Mouse (Mus musculus): Measurements from ENCODE around the gene Sema6d. TPM values are rescaled to one million over a fixed set of nuclear protein-coding genes. Genes with fewer than 3 reads are reported as not detected.

The Sema6d gene
- polyA plus RNA-seq, 2 experiments from 2014 or later = 1.0 to 2.4 TPM

DNA sequence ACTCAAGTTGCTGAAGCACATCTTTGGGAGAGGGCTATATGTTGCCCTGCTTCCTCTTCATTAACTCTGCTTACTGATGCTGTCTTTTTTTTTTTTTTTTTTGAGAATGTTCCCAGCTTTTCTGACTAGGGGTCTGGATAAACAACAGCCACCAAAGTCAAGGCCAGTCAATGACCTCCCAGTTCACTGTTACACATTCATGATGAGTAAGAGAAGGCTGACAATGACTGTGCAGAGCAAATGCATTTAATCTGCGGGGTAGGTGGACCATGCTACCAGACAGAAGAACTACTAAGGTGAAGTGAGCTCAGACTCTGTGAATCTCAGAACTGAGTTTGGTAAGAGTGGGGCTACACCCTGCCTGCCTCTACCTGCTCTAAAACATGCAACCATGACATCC is 396.0 kb downstream of the Sema6d start:
- ATAC-seq = no peak

DNA sequence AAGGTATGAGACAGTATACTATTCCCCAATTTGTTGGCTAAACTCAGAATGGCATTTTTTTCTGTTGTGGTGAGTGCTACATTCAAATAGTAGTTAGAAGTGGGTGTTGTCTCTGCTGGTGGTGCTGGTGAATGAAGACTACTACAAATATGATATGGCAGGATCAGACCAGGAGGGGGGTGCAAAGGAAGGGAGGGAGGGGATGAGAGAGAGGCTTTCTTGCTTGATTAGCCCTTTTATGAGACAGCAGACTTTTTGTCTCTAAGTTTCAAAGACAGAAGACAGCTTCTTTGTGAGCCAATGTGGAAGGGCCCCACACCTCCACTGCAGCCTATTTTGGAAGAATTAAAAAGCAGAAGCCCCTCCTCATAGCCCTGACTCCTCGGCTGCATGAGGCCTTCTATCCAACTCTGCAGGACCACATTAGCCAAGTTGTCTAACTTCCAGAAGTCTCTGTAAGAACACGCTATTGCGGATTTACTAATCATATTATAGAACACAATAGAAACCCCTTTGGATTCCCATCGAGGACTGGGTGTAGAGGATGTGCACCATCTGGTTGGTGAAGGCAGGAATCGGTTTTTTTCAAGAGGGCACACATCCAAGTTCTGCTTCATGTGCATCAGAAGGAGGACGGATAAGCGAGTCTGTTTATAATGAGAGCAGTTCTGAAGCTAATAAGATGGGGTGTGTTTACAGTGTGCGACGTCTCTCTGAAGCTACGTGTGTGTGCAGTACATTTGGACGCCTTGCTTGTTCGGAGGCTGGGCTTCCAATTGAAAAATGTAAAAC is 400.4 kb downstream of the Sema6d start:
- ATAC-seq = no peak

DNA sequence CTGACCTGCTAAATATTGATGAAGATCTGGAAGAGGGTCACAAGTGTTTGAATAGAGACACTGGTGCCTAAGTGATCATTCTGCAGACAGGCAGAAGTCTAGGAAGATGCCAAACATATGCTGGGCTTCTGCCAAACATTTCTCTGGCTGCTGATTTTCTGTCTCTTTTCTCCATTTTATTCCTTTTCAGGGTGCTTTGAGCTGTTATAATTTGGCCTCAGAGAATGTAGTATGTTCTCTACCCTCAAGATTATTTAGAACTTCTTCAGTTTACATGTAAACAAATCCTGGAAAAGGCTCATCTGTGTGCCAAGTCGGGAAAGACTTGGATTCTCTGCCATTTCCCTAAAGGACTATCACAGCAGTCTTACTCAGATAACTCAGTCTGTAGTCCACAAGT is 406.0 kb downstream of the Sema6d start:
- no peak for ATAC-seq

DNA sequence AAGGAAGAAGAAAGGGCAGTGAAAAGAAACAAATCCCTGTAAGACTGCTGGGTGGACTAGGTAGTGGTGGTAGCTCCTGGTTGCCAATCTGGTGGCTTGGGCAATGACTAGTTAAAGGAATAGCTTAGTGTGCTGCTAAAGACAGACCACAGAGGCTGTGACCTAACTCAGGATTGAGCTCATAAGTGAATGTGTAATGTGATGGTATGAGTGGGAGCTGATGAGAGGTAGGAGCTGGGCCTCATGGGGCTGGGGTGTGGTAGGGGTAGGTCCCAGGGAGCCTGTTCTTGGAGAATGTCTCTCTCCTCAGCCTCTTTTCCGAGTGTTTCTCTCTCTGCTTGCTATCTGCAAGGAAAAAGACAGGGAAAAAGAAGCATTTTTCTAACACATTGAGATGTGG is 409.9 kb downstream of the Sema6d start:
- ATAC-seq = no peak

DNA sequence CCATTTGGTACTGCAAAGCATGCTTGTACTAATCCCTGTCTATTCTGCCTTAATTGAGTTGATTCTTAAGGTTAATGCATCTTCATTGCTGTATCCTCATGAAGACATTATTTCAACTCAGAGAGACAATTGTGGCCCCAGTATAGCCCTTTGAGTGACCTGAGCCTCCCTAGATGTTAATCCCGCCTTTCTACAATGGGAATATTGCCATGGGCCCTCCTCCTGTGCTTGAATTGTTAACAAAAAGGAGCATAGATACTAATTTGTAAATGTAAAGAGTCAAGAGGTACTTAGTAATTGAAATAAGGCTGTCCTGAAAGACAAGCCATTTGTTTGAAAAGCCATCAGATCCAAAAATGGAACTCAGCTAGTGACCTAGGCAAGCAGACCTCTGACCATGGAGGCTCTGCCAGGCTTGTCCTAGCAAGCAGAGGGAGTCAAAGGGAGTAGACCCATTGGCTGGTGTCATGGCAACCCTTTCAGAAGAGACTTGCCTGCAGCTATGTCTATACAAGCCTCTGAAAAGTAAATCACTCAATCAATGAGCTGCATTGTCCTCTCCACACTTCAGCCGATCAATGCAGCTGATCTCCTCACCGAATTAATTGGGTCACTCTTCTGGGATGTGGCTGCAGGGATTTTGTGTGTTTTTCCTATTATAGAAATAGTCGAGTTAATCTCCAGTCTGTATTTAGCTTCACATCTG is 416.2 kb downstream of the Sema6d start:
- ATAC-seq = no peak

DNA sequence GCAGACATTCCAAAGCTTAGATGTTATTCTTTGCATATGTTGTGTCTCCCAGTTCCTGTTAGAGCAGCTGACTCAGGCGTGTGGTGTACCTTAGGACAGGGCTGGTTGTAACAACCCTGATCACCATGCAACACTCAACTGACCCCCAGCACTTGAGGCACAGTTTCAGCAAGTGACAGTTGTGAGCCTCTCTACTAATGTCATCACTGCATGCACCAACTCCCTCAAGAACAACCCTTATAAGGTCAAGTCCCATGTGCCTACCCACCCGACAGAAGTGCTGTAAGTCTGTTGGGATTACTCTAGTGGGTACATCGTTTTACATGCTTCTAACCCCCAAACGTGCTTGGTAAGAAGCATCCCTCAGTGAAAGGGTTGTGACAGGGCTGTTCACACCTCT is 418.0 kb downstream of the Sema6d start:
- ATAC-seq = no peak

DNA sequence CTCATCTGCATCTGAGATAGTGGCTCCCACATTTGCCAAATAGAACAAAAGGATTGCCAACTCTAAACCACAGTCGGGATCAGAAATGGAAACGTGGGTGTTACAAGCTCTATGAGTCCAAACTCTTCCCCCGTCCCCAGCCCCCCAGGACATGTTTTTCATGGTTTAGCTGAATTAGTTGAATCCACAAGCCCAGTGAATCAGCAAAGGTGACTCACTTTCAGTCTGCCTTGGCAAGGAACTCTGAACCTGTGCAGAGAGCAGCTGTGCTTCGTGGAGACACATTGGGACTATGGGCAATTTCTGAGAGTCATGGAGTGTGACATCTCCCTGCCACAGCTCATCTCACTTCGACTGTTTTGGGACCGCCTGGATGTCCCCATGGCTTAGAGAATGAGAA is 419.7 kb downstream of the Sema6d start:
- ATAC-seq = no peak

DNA sequence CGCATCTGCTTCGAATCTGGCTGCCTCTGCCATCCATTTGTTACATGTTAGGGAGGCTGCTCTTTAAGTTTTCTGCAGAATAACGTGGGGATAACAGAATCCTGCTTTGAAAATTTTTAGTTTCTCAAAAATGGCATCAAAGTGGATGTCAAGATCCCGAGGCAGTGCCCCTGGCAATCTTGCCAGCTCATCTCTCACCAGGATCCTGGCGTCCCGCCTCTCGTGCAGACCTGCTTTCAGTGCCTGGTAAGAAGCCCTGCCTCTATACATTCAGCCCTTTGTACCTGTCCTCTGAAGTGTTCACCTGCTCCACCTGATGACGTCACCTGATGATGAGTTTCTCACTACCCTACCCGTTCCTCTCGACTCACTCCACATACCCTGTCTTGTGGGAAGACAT is 422.1 kb downstream of the Sema6d start:
- no peak for ATAC-seq

DNA sequence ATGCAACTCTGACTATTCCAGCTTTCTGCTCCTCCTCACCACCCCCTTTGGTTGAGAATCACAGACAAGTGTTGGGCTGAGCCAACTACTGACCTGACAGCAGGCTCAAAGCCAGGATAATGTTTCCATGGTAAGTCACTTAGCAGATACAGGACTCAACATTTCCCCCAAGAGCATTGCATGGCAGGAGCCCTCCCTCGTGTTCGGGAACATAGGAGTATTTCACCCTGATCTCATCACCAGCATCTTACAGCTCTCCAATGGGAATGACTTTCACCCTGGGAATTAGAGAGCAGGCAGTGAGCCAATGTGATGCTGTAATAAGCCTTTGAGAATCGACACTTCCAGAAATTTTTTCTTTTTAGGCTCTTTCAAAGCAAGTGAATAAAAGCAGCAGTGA is 432.7 kb downstream of the Sema6d start:
- ATAC-seq = no peak

DNA sequence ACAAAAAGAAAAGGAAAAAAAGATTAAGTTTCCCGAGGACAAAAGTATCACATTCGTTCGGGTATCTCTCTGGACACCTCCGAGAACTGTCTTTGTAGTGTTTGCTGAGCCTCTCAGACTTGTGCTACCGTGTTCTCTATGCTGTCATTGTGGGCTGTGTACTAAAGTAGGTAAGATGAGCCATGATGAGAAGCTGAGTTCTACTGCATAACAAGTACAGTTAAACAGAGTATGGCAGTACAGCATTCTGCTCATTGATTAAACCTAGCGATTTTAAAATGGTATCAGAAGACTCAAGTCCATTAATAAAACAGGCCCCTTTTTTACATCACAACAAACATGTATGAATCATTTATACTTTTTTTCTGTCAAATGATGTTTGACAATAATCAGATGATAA is 433.9 kb downstream of the Sema6d start:
- no peak for ATAC-seq

DNA sequence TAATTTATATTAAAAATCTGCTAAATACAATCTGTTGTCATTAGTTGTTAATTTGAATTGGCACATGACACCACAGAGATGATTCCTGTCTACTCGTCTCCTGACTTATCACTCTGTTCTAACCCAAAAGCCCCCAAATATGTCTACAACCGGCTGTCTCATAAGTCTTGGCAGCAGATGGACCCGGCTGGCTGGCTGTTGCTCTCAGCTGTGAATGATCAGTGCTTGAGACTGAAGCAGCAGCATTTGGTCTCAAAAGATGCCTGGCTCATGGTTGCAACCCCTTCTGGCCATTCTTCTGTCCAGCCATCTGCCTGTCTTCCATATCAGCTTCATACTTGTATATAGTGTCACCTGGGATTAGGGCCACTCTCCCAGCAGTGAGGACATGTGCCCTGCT is 434.4 kb downstream of the Sema6d start:
- ATAC-seq = no peak

DNA sequence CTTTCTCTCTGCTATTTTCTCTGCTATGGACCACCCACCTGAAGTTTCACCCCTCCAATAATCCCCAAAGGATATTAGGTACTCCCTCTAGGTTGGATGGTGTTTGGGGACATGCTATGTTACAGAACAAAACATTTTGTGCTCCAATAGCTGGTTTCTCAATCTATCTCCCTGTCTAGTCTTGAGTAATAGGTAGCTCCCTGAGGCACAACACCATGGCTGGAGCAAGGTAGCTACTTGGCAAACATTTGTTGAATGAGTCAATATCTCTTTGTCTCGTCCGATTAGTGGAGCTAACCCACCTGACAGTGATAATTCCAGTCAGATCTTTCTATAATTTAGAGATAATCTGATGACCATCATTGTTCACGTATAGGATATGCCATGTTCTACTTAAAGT is 437.9 kb downstream of the Sema6d start:
- ATAC-seq = no peak

DNA sequence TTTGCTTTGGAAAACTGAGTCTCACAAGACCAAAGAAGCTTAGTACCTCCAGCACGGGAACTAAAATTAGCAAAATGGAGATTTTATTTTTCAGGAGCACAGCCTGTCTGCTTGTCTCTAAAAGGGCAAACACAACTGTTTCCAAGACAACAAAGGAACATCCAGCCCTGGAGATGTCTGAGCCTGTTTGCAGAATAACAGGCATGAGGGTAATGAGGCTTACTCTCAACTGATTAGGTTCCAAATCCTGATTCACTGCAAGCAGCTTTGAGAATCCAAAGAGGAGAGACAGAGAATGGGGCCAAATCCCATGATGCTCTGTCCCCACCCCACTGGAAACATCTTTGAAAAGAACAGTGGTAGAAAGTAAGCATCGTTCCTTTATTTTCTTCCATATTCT is 440.7 kb downstream of the Sema6d start:
- no peak for ATAC-seq

DNA sequence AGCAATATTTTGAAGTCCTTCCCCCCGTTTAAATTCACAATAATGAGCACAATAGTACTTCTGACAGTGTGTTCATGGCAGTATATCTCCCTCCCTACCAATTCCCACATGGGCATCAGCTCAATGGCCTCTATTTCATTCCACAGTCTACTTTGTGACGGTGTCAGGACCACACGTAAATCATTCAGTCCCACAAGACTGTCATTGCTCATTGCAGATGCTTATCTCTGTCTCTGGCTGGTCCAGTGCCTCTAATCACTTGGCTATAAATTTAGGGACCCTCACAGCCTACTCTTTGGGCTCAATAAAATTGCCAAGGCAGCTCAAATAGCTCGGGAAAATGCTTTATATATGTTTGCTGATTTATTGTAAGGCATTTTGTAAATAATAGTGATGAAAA is 441.3 kb downstream of the Sema6d start:
- no peak for ATAC-seq

DNA sequence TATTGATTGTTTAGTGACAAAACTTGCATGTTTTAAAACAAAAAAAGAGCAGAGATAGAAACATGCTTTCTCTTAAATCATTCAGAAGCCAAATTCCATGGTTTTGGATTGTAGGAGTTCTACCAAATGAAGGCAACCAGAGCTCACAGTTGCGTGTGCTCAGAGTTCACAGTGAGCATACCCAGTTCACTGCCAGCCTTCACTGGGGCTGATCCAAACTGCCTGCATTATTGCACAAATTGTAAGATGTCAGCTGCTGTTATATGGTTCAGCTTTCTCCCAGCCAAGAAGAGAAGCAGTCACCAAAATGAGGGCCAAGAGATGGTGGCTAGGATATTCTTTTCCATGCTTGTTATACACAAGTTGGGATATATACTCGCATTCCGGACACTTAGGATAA is 443.1 kb downstream of the Sema6d start:
- no peak for ATAC-seq

DNA sequence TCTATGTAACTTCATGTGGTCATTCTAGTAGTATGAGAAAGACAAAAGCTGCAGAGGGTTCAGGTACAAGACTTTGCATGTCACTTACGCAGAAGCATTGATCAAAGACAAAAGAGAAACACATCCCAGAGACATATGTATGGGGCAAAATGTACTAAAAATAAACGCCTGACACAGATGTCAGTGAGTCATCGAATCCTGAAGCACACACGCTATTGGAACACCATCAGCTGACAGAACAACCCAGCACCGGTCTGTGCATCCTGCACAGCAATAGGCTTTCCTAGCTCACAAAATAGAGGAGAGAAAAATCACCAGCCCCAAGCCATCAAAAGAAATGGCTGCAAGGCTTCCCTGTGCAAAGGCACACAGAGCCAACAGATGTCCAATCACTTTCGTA is 443.8 kb downstream of the Sema6d start:
- no peak for ATAC-seq

DNA sequence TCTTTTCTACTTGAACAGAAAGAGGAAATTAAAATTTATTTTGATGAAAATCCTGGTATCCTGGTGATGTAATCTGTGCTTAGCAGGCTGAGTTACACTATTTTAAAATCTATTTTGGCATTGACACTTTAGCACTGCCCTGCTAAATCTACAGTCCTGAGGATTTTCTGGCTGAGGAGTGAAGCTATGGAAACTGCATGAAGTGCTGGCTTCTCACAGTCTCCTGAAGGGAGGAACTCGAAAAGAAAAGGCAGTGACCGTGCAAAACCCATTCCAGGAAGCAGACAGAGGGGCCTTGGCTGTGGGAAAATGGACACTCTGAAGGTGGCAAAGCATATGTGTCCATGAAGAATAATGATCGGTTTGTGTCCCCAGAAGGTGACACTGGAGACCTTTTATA is 460.5 kb downstream of the Sema6d start:
- ATAC-seq = no peak

DNA sequence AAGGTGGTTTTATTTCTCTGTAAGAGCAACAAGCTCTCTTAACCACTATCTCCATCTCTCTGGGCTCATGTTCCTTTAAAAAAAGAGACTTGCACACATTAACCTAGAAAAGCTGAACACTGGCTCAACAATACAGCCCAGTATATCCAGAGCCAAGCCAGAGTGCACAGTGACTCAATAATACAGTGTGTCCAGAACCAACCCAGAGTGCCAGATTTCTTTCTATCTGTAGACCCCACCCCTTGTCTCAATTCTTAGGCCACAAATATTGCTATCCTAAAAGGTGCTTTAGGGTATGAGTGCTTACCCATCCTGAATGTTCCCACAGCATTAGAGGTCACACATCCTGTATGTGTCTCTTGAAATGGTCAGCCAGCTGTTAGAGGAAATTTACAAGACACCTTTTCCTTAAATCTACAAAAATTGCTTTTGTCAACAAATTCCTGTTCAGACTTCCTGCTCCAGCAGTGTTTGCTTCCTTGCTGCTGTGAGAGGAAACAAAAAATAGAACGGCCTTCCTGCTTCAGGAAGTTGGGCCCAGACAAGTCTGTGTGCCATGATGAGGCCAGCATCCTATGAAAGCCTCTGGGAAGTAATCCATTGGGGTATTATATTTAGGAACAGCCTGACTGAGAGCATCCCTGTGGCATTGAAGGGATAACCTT is 465.1 kb downstream of the Sema6d start:
- ATAC-seq = no peak

DNA sequence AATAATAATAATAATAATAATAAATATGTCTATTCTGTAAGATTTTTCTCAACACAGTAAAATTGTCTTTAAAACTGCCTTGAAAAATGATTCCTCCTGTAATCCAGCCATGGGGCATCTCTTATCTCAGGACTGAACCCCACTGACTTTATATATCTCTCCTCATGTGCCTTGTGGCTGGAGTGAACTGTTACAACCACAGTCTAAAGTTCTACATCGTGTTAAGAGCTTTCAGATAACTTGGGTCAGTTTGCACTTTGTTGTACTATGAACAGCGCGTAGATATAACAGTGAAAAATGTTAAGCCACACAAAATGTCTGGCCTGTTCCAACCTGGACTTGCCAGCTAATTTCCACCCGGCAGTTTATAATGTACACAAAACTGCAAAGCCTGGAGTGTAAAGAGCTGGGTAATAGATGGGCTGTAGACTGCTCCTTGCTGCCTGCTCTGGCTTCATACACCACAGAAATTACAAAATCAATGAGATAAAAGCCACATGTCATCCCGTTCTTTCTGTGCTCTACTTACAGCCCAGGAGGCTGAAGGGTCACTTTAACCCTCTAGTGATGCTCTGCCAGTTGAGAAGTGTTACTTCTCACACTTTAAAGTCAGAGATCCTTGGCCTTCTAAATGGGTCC is 467.2 kb downstream of the Sema6d start:
- ATAC-seq = no peak

DNA sequence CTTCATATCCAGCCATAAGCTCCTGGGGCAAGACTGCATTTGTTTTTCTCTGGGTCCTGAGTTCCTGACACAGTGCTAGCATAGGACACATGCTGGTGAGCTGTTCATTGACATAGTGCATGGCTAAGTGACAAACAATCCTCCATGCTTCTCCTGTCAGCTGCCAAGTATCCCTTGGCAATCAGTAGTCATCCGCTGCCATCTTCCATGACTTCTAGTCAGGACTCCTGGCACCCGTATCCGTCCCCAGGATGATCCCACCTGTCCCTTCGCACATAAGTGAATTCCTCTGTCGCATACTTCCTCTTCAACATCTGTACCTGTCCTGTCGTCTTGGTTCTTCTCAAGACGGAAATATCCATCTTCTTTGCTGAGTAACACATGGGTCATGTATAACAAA is 468.3 kb downstream of the Sema6d start:
- ATAC-seq = no peak

DNA sequence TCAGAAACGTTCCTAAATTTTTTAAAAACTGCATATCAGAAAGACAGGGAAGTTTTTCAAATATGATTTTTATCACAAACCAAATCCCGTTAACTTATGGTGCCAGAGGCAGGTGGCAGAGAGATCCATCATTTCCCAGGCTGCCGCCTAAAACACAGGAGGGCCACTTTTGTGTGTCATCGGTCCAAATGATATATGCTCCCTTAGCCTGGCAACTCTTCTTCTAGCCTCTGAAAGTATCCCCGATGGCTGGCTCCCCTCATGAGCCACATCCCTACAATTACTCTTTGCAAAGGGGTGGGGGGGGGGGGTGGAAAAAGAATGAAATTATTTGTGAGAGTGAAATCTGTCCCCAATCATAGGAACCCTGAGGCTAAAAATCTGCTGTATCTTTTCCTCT is 471.9 kb downstream of the Sema6d start:
- ATAC-seq = no peak

DNA sequence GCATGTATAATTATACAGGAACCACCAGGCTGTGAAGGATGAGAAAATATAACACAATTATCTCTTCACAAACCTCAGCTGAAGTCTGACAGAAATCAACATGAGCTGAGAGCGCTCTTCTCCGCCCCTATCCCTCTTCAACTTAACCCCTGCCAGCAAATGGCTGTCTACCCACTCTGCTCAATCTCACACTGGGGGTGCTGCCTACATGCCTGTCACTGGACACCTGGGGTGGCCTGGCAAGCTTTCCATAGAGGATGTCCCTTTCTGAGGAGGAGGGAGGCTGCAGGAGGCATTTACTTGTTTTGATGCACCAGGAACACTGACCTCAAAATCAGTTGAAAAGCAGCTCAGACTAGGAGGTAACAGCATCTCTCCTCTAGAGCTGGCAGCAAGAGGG is 472.3 kb downstream of the Sema6d start:
- no peak for ATAC-seq

DNA sequence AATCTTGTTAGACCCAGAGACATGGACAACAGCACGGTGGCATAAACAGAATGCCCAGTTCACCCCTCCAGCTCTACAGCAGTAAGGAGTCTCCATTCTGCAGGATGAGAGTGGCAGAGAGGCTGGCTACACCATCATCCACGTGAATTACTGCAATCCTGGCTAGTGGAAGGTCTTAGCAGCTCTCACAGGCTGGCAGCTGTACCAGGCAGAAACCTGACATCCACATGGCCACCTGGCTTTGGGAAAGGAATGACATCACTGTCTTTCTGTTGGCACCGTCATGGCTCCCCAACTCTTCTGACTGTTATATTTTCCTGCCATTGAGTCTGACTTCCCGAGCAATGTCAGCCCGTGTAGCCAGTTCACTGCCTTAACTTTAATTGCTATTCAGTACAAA is 474.0 kb downstream of the Sema6d start:
- ATAC-seq = no peak

DNA sequence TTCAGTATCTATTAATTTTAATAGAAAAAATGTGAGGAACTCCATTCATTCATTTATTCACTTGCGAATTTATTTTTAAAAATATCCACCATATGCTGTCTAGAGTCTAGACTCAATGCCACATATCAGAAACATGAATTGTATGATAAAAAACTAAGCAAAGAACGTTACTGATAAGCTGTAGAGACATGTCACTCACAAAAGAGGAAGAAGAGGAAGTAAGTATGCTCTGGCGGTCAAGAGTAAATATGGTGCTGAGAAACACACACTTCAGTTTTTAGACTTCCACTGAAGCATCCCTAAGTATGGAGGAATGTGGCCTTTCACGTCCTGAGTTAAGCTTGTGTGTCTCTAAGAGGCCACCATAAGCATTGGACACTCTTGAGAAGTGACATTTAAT is 484.0 kb downstream of the Sema6d start:
- no peak for ATAC-seq
